Mouse (Mus musculus) thymus, postnatal 0 days (tissue): ENCODE measurements at regions not wholly inside any gene's neighbourhood (a gene's known extent, or its start where the extent isn't known, plus 50 kb on each side); places are given as distances from the start of the nearest gene placed in this dataset.
A peak's percentile ranks its signal among the peaks of the same experiment; 100 is the strongest.

Source experiments
- DNase-seq: peaks from one replicate; pipeline ENCODE4 v3.0.0-alpha.2; 2015; ENCODE audit warnings: low spot score

- DNase-seq: no peak
Observed at GRCm38 (mm10) chr2:8628007-8628406, 1118.6 kb upstream of the Celf2 start.

GRCm38 (mm10) chr2:8628485-8629208 is 1119.3 kb upstream of the Celf2 start:
- no peak for DNase-seq

GRCm38 (mm10) chr2:8638082-8638481 is 1128.7 kb upstream of the Celf2 start:
- no peak for DNase-seq

- peak; percentile 16 for DNase-seq
Observed at GRCm38 (mm10) chr2:8639282-8639681, 1129.9 kb upstream of the Celf2 start.

- DNase-seq: no peak
Observed at GRCm38 (mm10) chr2:8645463-8645862, 1136.1 kb upstream of the Celf2 start.

- no peak for DNase-seq
Observed at GRCm38 (mm10) chr2:8660544-8660943, 1151.2 kb upstream of the Celf2 start.

GRCm38 (mm10) chr2:8673751-8674378 is 1164.5 kb upstream of the Celf2 start:
- peak; percentile 70 for DNase-seq

- peak; percentile 6 for DNase-seq
Observed at GRCm38 (mm10) chr2:8675537-8675936, 1166.2 kb upstream of the Celf2 start.

GRCm38 (mm10) chr2:8676546-8676945 is 1167.2 kb upstream of the Celf2 start:
- DNase-seq: peak; percentile 26

GRCm38 (mm10) chr2:8690846-8691643 is 1181.7 kb upstream of the Celf2 start:
- no peak for DNase-seq

GRCm38 (mm10) chr2:8729306-8729705 is 1151.7 kb upstream of the 4930412O13Rik start:
- no peak for DNase-seq

- DNase-seq: peak; percentile 56
Observed at GRCm38 (mm10) chr2:8754142-8754541, 1126.9 kb upstream of the 4930412O13Rik start.

- DNase-seq: no peak
Observed at GRCm38 (mm10) chr2:8756546-8756945, 1124.5 kb upstream of the 4930412O13Rik start.

- no peak for DNase-seq
Observed at GRCm38 (mm10) chr2:8770636-8771035, 1110.4 kb upstream of the 4930412O13Rik start.

- DNase-seq: no peak
Observed at GRCm38 (mm10) chr2:8781152-8781935, 1099.7 kb upstream of the 4930412O13Rik start.

- DNase-seq: no peak
Observed at GRCm38 (mm10) chr2:8782225-8782624, 1098.8 kb upstream of the 4930412O13Rik start.

GRCm38 (mm10) chr2:8802061-8802460 is 1079.0 kb upstream of the 4930412O13Rik start:
- DNase-seq: no peak

GRCm38 (mm10) chr2:8809609-8810008 is 1071.4 kb upstream of the 4930412O13Rik start:
- no peak for DNase-seq

- no peak for DNase-seq
Observed at GRCm38 (mm10) chr2:8818127-8818526, 1062.9 kb upstream of the 4930412O13Rik start.

- no peak for DNase-seq
Observed at GRCm38 (mm10) chr2:8825406-8825805, 1055.6 kb upstream of the 4930412O13Rik start.
